Mouse (Mus musculus) lung, embryonic 16.5 days (tissue): ENCODE data around the gene Lipt1. TPM values are rescaled to one million over a fixed set of nuclear protein-coding genes. Genes with fewer than 3 reads are reported as not detected.

ENCODE experiments used
- ATAC-seq: fragments of 200-750 bp; cut with Nextera tagmentation; 2 replicates; pipeline ENCODE4 v1.8.0; 2017; ENCODE audit warnings: low read depth, mild to moderate bottlenecking, moderate library complexity
- H3K27ac ChIP-seq: fragments of 300-500 bp; sonication (generic); 2 replicates; pipeline ENCODE4 v1.5.1; 2014; ENCODE audit warnings: mild to moderate bottlenecking, control low read depth, low read length
- H3K27me3 ChIP-seq: fragments of 300-500 bp; sonication (generic); 2 replicates; pipeline ENCODE4 v1.6.1; 2014; ENCODE audit warnings: low read depth, low read length, mixed read lengths; ENCODE audit not compliant: control insufficient read depth, insufficient read depth
- H3K36me3 ChIP-seq: fragments of 300-500 bp; sonication (generic); 2 replicates; pipeline ENCODE4 v1.6.1; 2014; ENCODE audit warnings: low read length; ENCODE audit not compliant: control insufficient read depth, insufficient read depth
- H3K4me1 ChIP-seq: fragments of 300-500 bp; sonication (generic); replicated peaks from 2 replicates; pipeline ENCODE4 v1.6.1; 2014; ENCODE audit warnings: low read length, mixed read lengths; ENCODE audit not compliant: control insufficient read depth, insufficient read depth
- H3K4me2 ChIP-seq: fragments of 300-500 bp; sonication (generic); 2 replicates; pipeline ENCODE4 v1.6.1; 2014; ENCODE audit warnings: low read depth, low read length, control low read depth
- H3K4me3 ChIP-seq: fragments of 300-500 bp; sonication (generic); 2 replicates; pipeline ENCODE4 v1.5.1; 2014; ENCODE audit warnings: mild to moderate bottlenecking, low read length, control low read depth
- H3K9ac ChIP-seq: fragments of 300-500 bp; sonication (generic); 2 replicates; pipeline ENCODE4 v1.6.1; 2014; ENCODE audit warnings: low read length, control low read depth
- H3K9me3 ChIP-seq: fragments of 300-500 bp; sonication (generic); 2 replicates; pipeline ENCODE4 v1.6.1; 2016; ENCODE audit warnings: low read length; ENCODE audit not compliant: control insufficient read depth
- WGBS: fragments of 180-500 bp; shearing (Covaris S2); extraction: QIAGEN DNeasy Blood & Tissue Kit; methylation state at CpG from one replicate; pipeline ENCODE4 v1.1.7; 2014; 5-methylcytosine and 5-hydroxymethylcytosine counted together
- polyA plus RNA-seq: library from polyadenylated mRNA; unstranded; fragments of >200 nt; fragmentation: Nextera tagmentation; extraction: Ambion mirVana; gene quantifications from 2 replicates; pipeline ENCODE4 v1.2.1, GENCODE M21; 2015

Lipt1 gene
- polyA plus RNA-seq, 1 experiment from 2014 or later: 8.8 TPM

- peaks cover 15% of the 10 kb centered on the region for H3K4me1 ChIP-seq
- no peaks in the 10 kb centered on the region for H3K27me3 ChIP-seq
- peak overlapping the region; percentile 61 for H3K4me3 ChIP-seq
- H3K4me2 ChIP-seq: peak overlapping the region; percentile 79
- 75% methylated on average over 7 of the region's 7 CpGs for WGBS
- H3K36me3 ChIP-seq: peaks cover 6% of the 10 kb centered on the region; the same call in 1 of the 2 replicates
- ATAC-seq: no peak
- H3K9me3 ChIP-seq: no peaks in the 10 kb centered on the region
- no peak overlapping the region for H3K27ac ChIP-seq
- H3K9ac ChIP-seq: peak overlapping the region; percentile 68
Observed at GRCm38 (mm10) chr1:37889206-37889605, 17.7 kb downstream of the Lipt1 start.

- peak; percentile 95 for ATAC-seq
- no peaks in the 10 kb centered on the region for H3K9me3 ChIP-seq
- no peaks in the 10 kb centered on the region for H3K27me3 ChIP-seq
- H3K27ac ChIP-seq: peak within 1 kb of the TSS; percentile 67
- under 1% methylated on average over 40 of the region's 41 CpGs for WGBS
- peak within 1 kb of the TSS; percentile 79 for H3K4me2 ChIP-seq
- peaks cover 4% of the 10 kb centered on the region; the same call in 1 of the 2 replicates for H3K36me3 ChIP-seq
- H3K9ac ChIP-seq: peak within 1 kb of the TSS; percentile 68
- H3K4me1 ChIP-seq: peaks cover 15% of the 10 kb centered on the region
- peak within 1 kb of the TSS; percentile 61 for H3K4me3 ChIP-seq
Observed at GRCm38 (mm10) chr1:37890025-37890652, 18.6 kb downstream of the Lipt1 start, which contains the start of the genes Mitd1 and Mrpl30. TSS of gene Mitd1 (minus strand) at chr1:37890411. TSS of gene Mrpl30 (plus strand) at chr1:37890477.

GRCm38 (mm10) chr1:37891400-37891799 lies 19.9 kb downstream of the Lipt1 start:
- H3K9ac ChIP-seq: no peak overlapping the region
- no peaks in the 10 kb centered on the region for H3K9me3 ChIP-seq
- H3K4me2 ChIP-seq: peak overlapping the region; percentile 79
- H3K27me3 ChIP-seq: no peaks in the 10 kb centered on the region
- WGBS: 48% methylated on average over 3 of the region's 3 CpGs
- peak overlapping the region; percentile 61 for H3K4me3 ChIP-seq
- ATAC-seq: no peak
- peaks cover 15% of the 10 kb centered on the region for H3K4me1 ChIP-seq
- H3K36me3 ChIP-seq: peaks cover 13% of the 10 kb centered on the region
- H3K27ac ChIP-seq: no peak overlapping the region

GRCm38 (mm10) chr1:37894606-37895005 lies 23.1 kb downstream of the Lipt1 start:
- H3K9me3 ChIP-seq: no peaks in the 10 kb centered on the region
- no peak overlapping the region for H3K4me3 ChIP-seq
- ATAC-seq: no peak
- H3K27ac ChIP-seq: no peak overlapping the region
- H3K27me3 ChIP-seq: no peaks in the 10 kb centered on the region
- peaks cover 9% of the 10 kb centered on the region for H3K4me1 ChIP-seq
- peaks cover 32% of the 10 kb centered on the region for H3K36me3 ChIP-seq
- no peak overlapping the region for H3K4me2 ChIP-seq
- no peak overlapping the region for H3K9ac ChIP-seq

GRCm38 (mm10) chr1:37899816-37900215 lies 28.3 kb downstream of the Lipt1 start:
- Histone ChIP-seq H3K9me3 (no peaks in the 10 kb centered on the region), H3K4me1 (no peaks in the 10 kb centered on the region), H3K36me3 (peaks cover 29% of the 10 kb centered on the region), H3K9ac (no peak overlapping the region), H3K4me2 (no peak overlapping the region), H3K4me3 (no peak overlapping the region), H3K27ac (no peak overlapping the region), H3K27me3 (no peaks in the 10 kb centered on the region)
- 70% methylated on average over 4 of the region's 4 CpGs for WGBS
- ATAC-seq: no peak

- no peak; the same call in 1 of the 2 replicates for ATAC-seq
- Histone ChIP-seq H3K4me3 (no peak overlapping the region), H3K4me1 (no peaks in the 10 kb centered on the region), H3K4me2 (no peak overlapping the region), H3K27me3 (no peaks in the 10 kb centered on the region), H3K9ac (no peak overlapping the region), H3K9me3 (no peaks in the 10 kb centered on the region), H3K36me3 (peaks cover 29% of the 10 kb centered on the region), H3K27ac (no peak overlapping the region)
- WGBS: 54% methylated on average over 6 of the region's 6 CpGs
Observed at GRCm38 (mm10) chr1:37900288-37900687, 28.8 kb downstream of the Lipt1 start.

- Histone ChIP-seq H3K9me3 (no peaks in the 10 kb centered on the region), H3K4me1 (no peaks in the 10 kb centered on the region), H3K27me3 (no peaks in the 10 kb centered on the region), H3K9ac (no peak overlapping the region), H3K27ac (no peak overlapping the region), H3K4me2 (no peak overlapping the region), H3K4me3 (no peak overlapping the region), H3K36me3 (peaks cover 10% of the 10 kb centered on the region)
- ATAC-seq: peak; percentile 67
- WGBS: 24% methylated on average over 6 of the region's 6 CpGs
Observed at GRCm38 (mm10) chr1:37903178-37903577, 31.6 kb downstream of the Lipt1 start.

- no peak for ATAC-seq
- WGBS: 64% methylated on average over 2 of the region's 2 CpGs
- Histone ChIP-seq H3K4me3 (no peak overlapping the region), H3K36me3 (no peaks in the 10 kb centered on the region), H3K9me3 (no peaks in the 10 kb centered on the region), H3K27me3 (no peaks in the 10 kb centered on the region), H3K4me1 (no peaks in the 10 kb centered on the region), H3K9ac (no peak overlapping the region), H3K27ac (no peak overlapping the region), H3K4me2 (no peak overlapping the region)
Observed at GRCm38 (mm10) chr1:37912751-37913150, 41.2 kb downstream of the Lipt1 start.

- Histone ChIP-seq H3K4me2 (no peak within 1 kb of the TSS), H3K9me3 (no peaks in the 10 kb centered on the region), H3K27me3 (no peaks in the 10 kb centered on the region), H3K36me3 (no peaks in the 10 kb centered on the region), H3K9ac (no peak within 1 kb of the TSS), H3K4me3 (no peak within 1 kb of the TSS), H3K27ac (no peak within 1 kb of the TSS), H3K4me1 (no peaks in the 10 kb centered on the region)
- ATAC-seq: no peak
- WGBS: 69% methylated on average over 5 of the region's 5 CpGs
Observed at GRCm38 (mm10) chr1:37916393-37916792, 44.9 kb downstream of the Lipt1 start, which contains the start of gene Lyg2. TSS of gene Lyg2 (minus strand) at chr1:37916493.
